ENCODE assay signal across 9 mouse cellular contexts in genomic region chr7:48138248-48138702, GRCm38 (mm10). TPM values are rescaled to one million over a fixed set of nuclear protein-coding genes. Genes with fewer than 3 reads are reported as not detected.
DNase-seq lines count a peak whose midpoint lies in the region; ATAC-seq and TF ChIP-seq lines count a peak whose summit lies in the region.
"Had no signal": no experiment of that assay in that cellular context is flagged by ENCODE, and none has a peak within 500 bp of the region (broad histone marks: within the 10 kb centered on the region; RNA-seq: fewer than 3 reads in every experiment).

No protein-coding gene starts in this region.

- H3K9me3 ChIP-seq in embryonic facial prominence, embryonic 10.5 days: peaks cover 23% of the 10 kb centered on the region
- H3K9me3 ChIP-seq in heart, postnatal 0 days (replicated peaks; ENCODE audit: control insufficient read depth, low read length): no peaks in the 10 kb centered on the region
- no peaks in the 10 kb centered on the region for H3K9me3 ChIP-seq in stomach, embryonic 15.5 days

- H3K4me3 ChIP-seq in embryonic facial prominence, embryonic 10.5 days: peak overlapping the region; percentile 72
- peak overlapping the region; percentile 73 for H3K4me3 ChIP-seq in heart, postnatal 0 days (ENCODE audit: low read depth, low read length)
- peak overlapping the region; percentile 65 for H3K4me3 ChIP-seq in stomach, embryonic 15.5 days (replicated peaks)

- peak overlapping the region; percentile 65 for H3K9ac ChIP-seq in heart, postnatal 0 days (replicated peaks; ENCODE audit: low read depth, low read length)
- H3K9ac ChIP-seq in stomach, embryonic 15.5 days: peak overlapping the region; percentile 54; the same call in 1 of the 2 replicates

- TF ChIP-seq CTCF in heart, postnatal 0 days (IDR thresholded peaks at IDR 0.05; ENCODE audit: low read depth): peak; percentile 56

- no peaks in the 10 kb centered on the region for H3K27me3 ChIP-seq in embryonic facial prominence, embryonic 10.5 days (replicated peaks; ENCODE audit: low read depth, poor library complexity, severe bottlenecking)
- H3K27me3 ChIP-seq in heart, postnatal 0 days (ENCODE audit: control insufficient read depth, insufficient read depth, low read length): no peaks in the 10 kb centered on the region
- no peaks in the 10 kb centered on the region for H3K27me3 ChIP-seq in stomach, embryonic 15.5 days (replicated peaks)
- H3K27me3 ChIP-seq: Patski had no signal

- TF ChIP-seq EP300 in heart, postnatal 0 days (IDR thresholded peaks at IDR 0.05; ENCODE audit: low read depth): no peak

- peak; percentile 17 for DNase-seq in right cerebral cortex, adult 18-20 months
- no peak for DNase-seq in right cerebral cortex, postnatal 14 days
- peak; percentile 80 for DNase-seq in embryonic facial prominence, embryonic 10.5 days (ENCODE audit: low spot score)
- peak; percentile 67 for DNase-seq in heart, postnatal 0 days (ENCODE audit: low spot score)
- DNase-seq in kidney, postnatal 4 days: peak; percentile 35 to 59
- no peak for DNase-seq in layer of hippocampus, adult 8-10 months (ENCODE audit: low spot score in 2 of 2)

- ATAC-seq in heart, postnatal 0 days (ENCODE audit: insufficient read depth, low read depth): peak; percentile 59; the same call in 1 of the 2 replicates
- ATAC-seq in megakaryocyte progenitor cell, adult 5-6 weeks (replicated peaks; ENCODE audit: poor library complexity): peak; percentile 35
- ATAC-seq in stomach, embryonic 15.5 days (ENCODE audit: insufficient read depth, low FRiP score, low read depth): peak; percentile 67; the same call in 1 of the 2 replicates
- ATAC-seq: Patski had no signal

- no peaks in the 10 kb centered on the region for H3K36me3 ChIP-seq in embryonic facial prominence, embryonic 10.5 days (replicated peaks)
- no peaks in the 10 kb centered on the region for H3K36me3 ChIP-seq in heart, postnatal 0 days (replicated peaks; ENCODE audit: control insufficient read depth, insufficient read depth, low read length)
- no peaks in the 10 kb centered on the region for H3K36me3 ChIP-seq in stomach, embryonic 15.5 days

- WGBS in embryonic facial prominence, embryonic 10.5 days: 2% methylated on average over 17 of the region's 17 CpGs
- 2% methylated on average over 17 of the region's 17 CpGs for WGBS in heart, postnatal 0 days
- WGBS in stomach, embryonic 15.5 days: 1% methylated on average over 17 of the region's 17 CpGs

- H3K27ac ChIP-seq in embryonic facial prominence, embryonic 10.5 days (replicated peaks): peak overlapping the region; percentile 91
- peak overlapping the region; percentile 51; the same call in 1 of the 2 replicates for H3K27ac ChIP-seq in heart, postnatal 0 days (ENCODE audit: low read depth)
- peak overlapping the region; percentile 79 for H3K27ac ChIP-seq in stomach, embryonic 15.5 days

- H3K4me1 ChIP-seq in embryonic facial prominence, embryonic 10.5 days: peaks cover 6% of the 10 kb centered on the region
- H3K4me1 ChIP-seq in heart, postnatal 0 days (ENCODE audit: control insufficient read depth, insufficient read depth): peaks cover 6% of the 10 kb centered on the region; the same call in 1 of the 2 replicates
- no peaks in the 10 kb centered on the region for H3K4me1 ChIP-seq in stomach, embryonic 15.5 days

- peak overlapping the region; percentile 96 for H3K4me2 ChIP-seq in heart, postnatal 0 days (ENCODE audit: low read depth, low read length)
- H3K4me2 ChIP-seq in stomach, embryonic 15.5 days: peak overlapping the region; percentile 88

RNA-seq across cellular contexts. Expression of gene Mrgprb5, which starts 30.5 kb away (rescaled TPM):
- polyA plus RNA-seq in embryonic facial prominence, embryonic 10.5 days (2016; fragmentation: Nextera tagmentation; extraction: Ambion mirVana): not detected in 2 replicates
- not detected in 2 replicates for total RNA-seq in heart, postnatal 0 days (2014; rRNA removed; ENCODE audit: low replicate concordance)
- not detected in 2 replicates for polyA plus RNA-seq in heart, postnatal 0 days (2015; fragmentation: Nextera tagmentation; extraction: Ambion mirVana)
- total RNA-seq in megakaryocyte progenitor cell, adult 5-6 weeks (2015): not detected in 2 replicates
- not detected in 2 replicates for total RNA-seq in megakaryocyte progenitor cell, adult 5-6 weeks (2017)
- polyA plus RNA-seq in stomach, embryonic 15.5 days (2015; fragmentation: Nextera tagmentation; extraction: Ambion mirVana): not detected in 2 replicates
- not detected for total RNA-seq in layer of hippocampus, adult 8-10 months (2022)
- polyA plus RNA-seq: Patski had no signal

Comparison
In these comparisons a context has a peak if more than half of its experiments do, and no peak if none do; other contexts are left out.
1. DNase-seq: peak in right cerebral cortex, adult 18-20 months (single experiment), embryonic facial prominence, embryonic 10.5 days (single experiment), heart, postnatal 0 days (single experiment) and kidney, postnatal 4 days (2 of 2); none in right cerebral cortex, postnatal 14 days (single experiment) and layer of hippocampus, adult 8-10 months (0 of 2).
2. Peak in every context shown above with its lines, with median percentiles within 50 percentile points of each other: H3K27ac ChIP-seq, H3K4me3 ChIP-seq and ATAC-seq.